Mouse (Mus musculus): Measurements from ENCODE around the gene Colq.

- no peak for TF ChIP-seq USF1 (IDR thresholded peaks at IDR 0.05; ENCODE audit: low read depth)
- TF ChIP-seq CTCF (IDR thresholded peaks at IDR 0.05; ENCODE audit: control insufficient read depth, insufficient read depth, insufficient read length): no peak
- no peak for TF ChIP-seq MYOD1 (IDR thresholded peaks at IDR 0.05; ENCODE audit: control insufficient read depth, insufficient read length, low read depth)
- no peak for TF ChIP-seq CEBPB (IDR thresholded peaks at IDR 0.05; ENCODE audit: low read depth)
These were observed 14.1 kb downstream of the Colq start for GRCm38 (mm10) chr14:31576846-31577697.
